Mouse (Mus musculus) megakaryocyte progenitor cell, adult 5-6 weeks (primary cell): ENCODE results near the gene Cntrl. TPM values are rescaled to one million over a fixed set of nuclear protein-coding genes. Genes with fewer than 3 reads are reported as not detected.
A peak's percentile ranks its signal among the peaks of the same experiment; 100 is the strongest.

ENCODE experiments used
- ATAC-seq: replicated peaks from 2 replicates; pipeline ENCODE4 v1.8.0; 2016; ENCODE audit warnings: mild to moderate bottlenecking, moderate TSS enrichment, inconsistent platforms; ENCODE audit not compliant: poor library complexity
- total RNA-seq, 2 experiments: library from RNA; stranded (forward) in 1 of 2; stranded (reverse) in 1 of 2; fragments of 157-497, 149-512 nt in 1 of 2; fragments of 200-1000 nt in 1 of 2; gene quantifications; 2 replicates each; pipeline versions ENCODE4 v1.2.3 to v1.2.4; 2015 to 2017

Cntrl gene
- total RNA-seq, 2 experiments from 2014 or later, result 114 to 117 TPM

GRCm38 (mm10) chr2:35213345-35213910, 104.1 kb downstream of the Cntrl start:
- peak; percentile 43 for ATAC-seq

GRCm38 (mm10) chr2:35214881-35215358, 105.6 kb downstream of the Cntrl start:
- peak; percentile 89 for ATAC-seq

GRCm38 (mm10) chr2:35215363-35215762, 106.1 kb downstream of the Cntrl start:
- ATAC-seq, result no peak

DNA sequence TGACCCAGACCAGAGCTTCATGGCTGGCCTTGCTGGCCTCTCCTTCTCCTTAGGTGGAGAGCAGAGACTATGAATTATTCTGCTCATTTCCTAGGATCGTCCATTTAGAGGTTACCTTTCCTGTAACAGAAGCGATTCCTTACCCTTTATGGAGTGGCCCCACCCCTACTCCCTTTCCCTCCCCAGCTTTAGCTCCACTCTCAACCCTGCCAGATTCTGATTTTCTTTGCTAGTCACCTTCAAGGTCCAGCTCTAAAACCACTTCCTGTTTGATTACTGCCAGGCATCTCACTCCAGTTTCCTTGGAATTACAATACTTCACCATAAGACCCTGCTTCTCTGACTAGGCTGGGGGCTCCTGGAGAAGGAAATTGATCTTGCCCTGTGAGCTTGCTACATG, 107.4 kb downstream of the Cntrl start:
- no peak for ATAC-seq

DNA sequence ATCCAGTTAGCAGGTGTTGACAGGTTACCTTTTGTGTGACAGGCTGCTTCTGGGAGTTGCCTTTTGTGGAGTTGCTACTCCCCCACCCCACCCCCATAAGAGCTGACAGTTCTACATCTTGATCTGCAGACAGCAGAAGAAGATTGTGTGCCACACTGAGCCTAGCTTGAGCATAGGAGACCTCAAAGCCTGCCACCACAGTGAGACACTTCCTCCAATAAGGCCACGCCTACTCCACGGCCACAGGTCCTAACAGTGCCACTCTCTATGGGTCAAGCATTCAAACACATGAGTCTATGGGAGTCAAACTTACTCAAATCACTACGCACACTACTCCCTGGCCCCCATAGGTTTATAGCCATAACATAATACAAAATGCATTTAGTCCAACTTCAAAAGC, 109.4 kb downstream of the Cntrl start:
- no peak for ATAC-seq

GRCm38 (mm10) chr2:35222822-35223391, 113.6 kb downstream of the Cntrl start:
- 0 out of 2 replicates have a peak, but pooled peaks have one; percentile 37 for ATAC-seq

DNA sequence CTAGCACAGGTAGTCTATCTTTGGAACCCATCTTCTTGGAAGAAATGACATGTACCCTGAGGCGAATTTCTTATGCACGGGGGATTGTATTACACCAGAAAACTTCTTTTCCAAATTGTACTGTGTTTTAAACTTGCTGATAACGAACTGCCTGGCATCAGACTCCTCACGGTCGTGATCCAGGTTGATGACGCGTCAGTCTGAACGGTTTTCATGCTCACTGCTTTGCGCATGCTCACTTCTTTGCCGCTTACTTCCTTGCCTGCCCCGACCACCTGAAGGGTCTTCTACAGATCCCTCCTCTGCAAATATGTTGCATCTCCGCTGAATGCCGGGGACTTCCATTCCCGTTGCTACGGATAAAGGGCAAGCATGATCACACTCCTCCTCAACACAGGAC, 115.0 kb downstream of the Cntrl start:
- no peak for ATAC-seq

DNA sequence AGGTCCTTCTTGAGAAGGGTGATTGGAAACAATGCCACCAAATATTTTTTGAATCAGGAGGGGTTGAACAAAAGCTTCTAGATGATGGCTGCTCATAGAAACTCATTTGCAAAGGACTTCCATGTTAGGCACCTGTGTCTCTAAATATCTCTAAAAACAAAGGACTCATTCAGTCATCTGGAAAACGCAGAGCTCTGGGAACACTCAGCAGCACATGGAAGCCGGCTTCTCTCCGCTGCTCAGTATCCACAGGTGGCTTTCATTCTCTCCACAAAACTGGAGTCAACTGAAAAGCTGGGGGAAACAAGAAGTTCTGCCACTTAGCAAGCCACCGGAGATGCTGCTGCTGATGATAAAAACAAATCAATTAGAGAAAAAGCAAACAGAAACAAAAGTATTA, 118.9 kb downstream of the Cntrl start:
- ATAC-seq, result no peak

Other genes starting within 250 kb of the Cntrl start
- not detected in 2 replicates for gene Cutal, start 235.1 kb upstream of the Cntrl start, total RNA-seq (2015)
- gene Cutal, start 235.1 kb upstream of the Cntrl start, total RNA-seq (2017), result not detected in 2 replicates
- gene Psmd5, start 234.5 kb upstream of the Cntrl start, total RNA-seq (2015), result 81.7 and 88.9 TPM in 2 replicates
- gene Psmd5, start 234.5 kb upstream of the Cntrl start, total RNA-seq (2017), result 27.5 and 33.9 TPM in 2 replicates
- 6.9 and 8.8 TPM in 2 replicates for gene Phf19, start 195.5 kb upstream of the Cntrl start, total RNA-seq (2015)
- gene Phf19, start 195.5 kb upstream of the Cntrl start, total RNA-seq (2017), result 6.5 and 10.0 TPM in 2 replicates
- 1.3 and 1.4 TPM in 2 replicates for gene Traf1, start 147.7 kb upstream of the Cntrl start, total RNA-seq (2015)
- gene Traf1, start 147.7 kb upstream of the Cntrl start, total RNA-seq (2017), result 0.61 TPM in 1 of 2 replicates, not detected in the other
- not detected in 2 replicates for gene Hc, start 48.1 kb upstream of the Cntrl start, total RNA-seq (2015)
- gene Hc, start 48.1 kb upstream of the Cntrl start, total RNA-seq (2017), result not detected in 2 replicates
- 1.2 and 1.5 TPM in 2 replicates for gene AI182371, start 7.9 kb upstream of the Cntrl start, total RNA-seq (2015)
- 0.41 and 1.00 TPM in 2 replicates for gene AI182371, start 7.9 kb upstream of the Cntrl start, total RNA-seq (2017)
- gene Rab14, start 91.6 kb downstream of the Cntrl start, total RNA-seq (2015), result 110 and 111 TPM in 2 replicates
- gene Rab14, start 91.6 kb downstream of the Cntrl start, total RNA-seq (2017), result 105 and 106 TPM in 2 replicates
- gene Gsn, start 146.9 kb downstream of the Cntrl start, total RNA-seq (2015), result 6.9 and 10.0 TPM in 2 replicates
- gene Gsn, start 146.9 kb downstream of the Cntrl start, total RNA-seq (2017), result 12.5 TPM in 2 replicates
- gene Stom, start 227.5 kb downstream of the Cntrl start, total RNA-seq (2015), result 71.2 and 72.0 TPM in 2 replicates
- 131 and 167 TPM in 2 replicates for gene Stom, start 227.5 kb downstream of the Cntrl start, total RNA-seq (2017)